Mouse (Mus musculus) neural tube, embryonic 13.5 days (tissue): ENCODE measurements around the gene Tyw1. TPM values are rescaled to one million over a fixed set of nuclear protein-coding genes. Genes with fewer than 3 reads are reported as not detected.
A peak's percentile ranks its signal among the peaks of the same experiment; 100 is the strongest.

Source experiments
- ATAC-seq: fragments of 200-750 bp; cut with Nextera tagmentation; 2 replicates; pipeline ENCODE4 v1.8.0; 2017; ENCODE audit warnings: low read depth, mild to moderate bottlenecking, moderate TSS enrichment, moderate library complexity
- H3K27ac ChIP-seq: fragments of 300-500 bp; sonication (generic); replicated peaks from 2 replicates; pipeline ENCODE4 v1.5.1; 2015; ENCODE audit warnings: moderate library complexity, mild to moderate bottlenecking, inconsistent platforms
- H3K27me3 ChIP-seq: fragments of 300-500 bp; sonication (generic); 2 replicates; pipeline ENCODE4 v1.6.1; 2015; ENCODE audit warnings: mild to moderate bottlenecking, inconsistent platforms
- H3K36me3 ChIP-seq: fragments of 300-500 bp; sonication (generic); 2 replicates; pipeline ENCODE4 v1.6.1; 2015; ENCODE audit warnings: mild to moderate bottlenecking, inconsistent platforms
- H3K4me1 ChIP-seq: fragments of 300-500 bp; sonication (generic); replicated peaks from 2 replicates; pipeline ENCODE4 v1.6.1; 2015; ENCODE audit warnings: inconsistent platforms
- H3K4me2 ChIP-seq: fragments of 300-500 bp; sonication (generic); 2 replicates; pipeline ENCODE4 v1.6.1; 2015; ENCODE audit warnings: inconsistent platforms, mild to moderate bottlenecking, moderate library complexity
- H3K4me3 ChIP-seq: fragments of 300-500 bp; sonication (generic); 2 replicates; pipeline ENCODE4 v1.5.1; 2015; ENCODE audit warnings: mild to moderate bottlenecking, inconsistent platforms
- H3K9ac ChIP-seq: fragments of 300-500 bp; sonication (generic); 2 replicates; pipeline ENCODE4 v1.6.1; 2015; ENCODE audit warnings: moderate library complexity, mild to moderate bottlenecking, inconsistent platforms
- H3K9me3 ChIP-seq: fragments of 300-500 bp; sonication (generic); 2 replicates; pipeline ENCODE4 v1.6.1; 2016; ENCODE audit warnings: inconsistent platforms
- WGBS: fragments of 180-500 bp; shearing (Covaris S2); methylation state at CpG from one replicate; pipeline ENCODE4 v1.1.7; 2015; 5-methylcytosine and 5-hydroxymethylcytosine counted together
- polyA plus RNA-seq: library from polyadenylated mRNA; unstranded; fragments of >200 nt; fragmentation: Nextera tagmentation; extraction: Ambion mirVana; gene quantifications from 2 replicates; pipeline ENCODE4 v1.2.1, GENCODE M21; 2015

Gene Tyw1
- polyA plus RNA-seq, 1 experiment from 2014 or later: 27.0 TPM

GRCm38 (mm10) chr5:130363773-130364172 lies 108.4 kb downstream of the Tyw1 start:
- no peak overlapping the region for H3K4me3 ChIP-seq
- H3K27ac ChIP-seq: no peak overlapping the region
- H3K9ac ChIP-seq: no peak overlapping the region
- H3K27me3 ChIP-seq: no peaks in the 10 kb centered on the region
- WGBS: 64% methylated on average over 3 of the region's 3 CpGs
- no peak for ATAC-seq
- H3K9me3 ChIP-seq: no peaks in the 10 kb centered on the region
- no peaks in the 10 kb centered on the region for H3K4me1 ChIP-seq
- no peak overlapping the region for H3K4me2 ChIP-seq
- no peaks in the 10 kb centered on the region for H3K36me3 ChIP-seq

DNA sequence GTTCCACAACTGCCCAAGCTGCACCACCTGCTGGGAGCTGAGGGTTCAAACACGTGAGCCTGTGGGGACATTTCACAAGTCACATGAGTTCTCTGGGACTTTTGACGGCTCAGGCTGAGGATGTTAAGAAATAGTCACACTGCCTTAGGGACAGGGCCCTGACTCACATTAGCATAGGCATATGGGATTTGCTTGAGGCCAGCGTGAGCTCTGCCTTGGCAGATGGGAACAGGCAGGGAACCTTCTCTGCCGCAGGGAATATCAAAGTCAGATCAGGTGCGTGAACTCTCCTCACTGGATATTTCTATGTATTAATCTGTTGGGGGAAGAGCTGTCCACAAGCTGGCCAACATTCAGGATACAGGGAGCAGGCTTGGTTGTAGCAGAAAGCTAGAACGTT lies 112.8 kb downstream of the Tyw1 start:
- H3K9me3 ChIP-seq: no peaks in the 10 kb centered on the region
- no peak overlapping the region for H3K9ac ChIP-seq
- ATAC-seq: no peak
- H3K27me3 ChIP-seq: no peaks in the 10 kb centered on the region
- no peaks in the 10 kb centered on the region for H3K4me1 ChIP-seq
- 81% methylated on average over 6 of the region's 6 CpGs for WGBS
- H3K27ac ChIP-seq: no peak overlapping the region
- no peak overlapping the region for H3K4me2 ChIP-seq
- no peaks in the 10 kb centered on the region for H3K36me3 ChIP-seq
- no peak overlapping the region for H3K4me3 ChIP-seq

- Histone ChIP-seq H3K4me2 (no peak within 1 kb of the TSS), H3K27me3 (no peaks in the 10 kb centered on the region), H3K9me3 (no peaks in the 10 kb centered on the region), H3K9ac (no peak within 1 kb of the TSS), H3K36me3 (no peaks in the 10 kb centered on the region), H3K27ac (no peak within 1 kb of the TSS), H3K4me1 (no peaks in the 10 kb centered on the region), H3K4me3 (no peak within 1 kb of the TSS)
- ATAC-seq: no peak
- WGBS: 69% methylated on average over 11 of the region's 11 CpGs
Measured at GRCm38 (mm10) chr5:130369237-130369636, 113.8 kb downstream of the Tyw1 start, which contains the start of gene Caln1. TSS of gene Caln1 (plus strand) at chr5:130369455.

- Histone ChIP-seq H3K27ac (no peak overlapping the region), H3K9ac (no peak overlapping the region), H3K27me3 (no peaks in the 10 kb centered on the region), H3K9me3 (no peaks in the 10 kb centered on the region), H3K36me3 (no peaks in the 10 kb centered on the region), H3K4me1 (no peaks in the 10 kb centered on the region), H3K4me3 (no peak overlapping the region), H3K4me2 (no peak overlapping the region)
- WGBS: 88% methylated on average over 3 of the region's 3 CpGs
- ATAC-seq: no peak
Measured at GRCm38 (mm10) chr5:130375411-130375810, 120.0 kb downstream of the Tyw1 start.

DNA sequence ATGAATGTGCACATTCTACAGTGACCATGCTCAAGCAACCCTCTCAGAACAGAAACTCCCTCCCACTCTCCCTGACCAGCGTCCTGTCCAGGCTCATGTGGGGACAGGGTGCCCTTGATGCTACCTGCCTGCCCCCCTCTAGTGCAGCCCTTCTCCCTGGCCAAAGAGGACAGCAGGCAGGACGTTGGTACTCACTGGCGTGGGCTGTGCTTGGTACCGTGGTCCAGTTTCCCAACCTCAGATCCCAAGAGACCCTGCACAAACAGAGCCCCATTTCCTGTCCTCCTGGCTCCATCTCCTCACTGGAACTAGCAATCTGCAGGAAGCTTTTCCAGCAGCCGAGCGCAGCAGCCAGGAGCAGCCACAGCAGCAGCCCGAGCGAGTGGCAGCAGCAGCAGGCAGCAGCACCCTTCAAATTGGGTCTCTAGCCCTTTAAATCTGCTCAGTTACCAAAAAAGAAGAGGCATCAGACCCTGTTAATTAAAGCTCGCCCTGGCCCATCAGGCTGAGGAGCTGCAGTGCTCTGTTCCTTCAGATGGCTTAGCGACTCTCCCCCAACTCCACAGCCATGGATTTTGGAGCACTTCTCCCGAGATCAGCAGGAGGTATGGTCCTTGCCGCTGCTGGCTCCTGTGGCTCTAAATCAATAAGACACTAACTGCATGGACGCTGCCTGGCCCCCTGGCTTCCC lies 128.9 kb downstream of the Tyw1 start, which contains the start of gene A330070K13Rik:
TSS of gene A330070K13Rik (minus strand) at position 410 of the 691 bp plus-strand sequence.
- Histone ChIP-seq H3K27ac (peak within 1 kb of the TSS; percentile 38; the same call in 1 of the 2 replicates), H3K4me3 (peak within 1 kb of the TSS; percentile 18), H3K9ac (peak within 1 kb of the TSS; percentile 44), H3K4me1 (peaks cover 25% of the 10 kb centered on the region), H3K36me3 (no peaks in the 10 kb centered on the region), H3K4me2 (peak within 1 kb of the TSS; percentile 52), H3K27me3 (no peaks in the 10 kb centered on the region), H3K9me3 (no peaks in the 10 kb centered on the region)
- WGBS: 17% methylated on average over 13 of the region's 13 CpGs
- ATAC-seq: no peak

DNA sequence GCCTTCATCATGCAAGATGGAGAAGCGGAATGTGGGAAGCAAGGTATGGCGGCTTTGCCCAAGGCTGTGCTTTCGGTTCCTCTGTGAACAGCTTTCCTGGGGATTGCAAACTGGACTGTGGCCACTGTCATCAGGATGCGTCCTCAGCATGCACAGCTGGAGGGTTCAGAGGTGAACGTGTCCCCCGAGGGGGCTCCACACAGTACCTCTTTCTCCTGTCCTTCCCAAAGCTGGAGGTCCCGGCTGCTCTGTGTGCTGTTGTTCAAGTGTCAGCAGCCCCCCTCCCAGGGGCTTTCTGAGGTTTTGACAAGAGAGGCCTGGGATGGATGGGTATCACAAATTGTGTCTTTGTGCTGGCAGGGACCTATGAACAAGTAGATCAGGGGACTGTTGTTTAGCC lies 131.0 kb downstream of the Tyw1 start:
- no peaks in the 10 kb centered on the region for H3K36me3 ChIP-seq
- H3K9me3 ChIP-seq: no peaks in the 10 kb centered on the region
- no peak overlapping the region for H3K4me3 ChIP-seq
- H3K4me2 ChIP-seq: no peak overlapping the region
- H3K9ac ChIP-seq: no peak overlapping the region
- no peaks in the 10 kb centered on the region for H3K27me3 ChIP-seq
- H3K4me1 ChIP-seq: peaks cover 25% of the 10 kb centered on the region
- 52% methylated on average over 7 of the region's 7 CpGs for WGBS
- H3K27ac ChIP-seq: no peak overlapping the region
- no peak for ATAC-seq

Other genes starting within 250 kb of the Tyw1 start
- gene Asl, start 226.4 kb upstream of the Tyw1 start, polyA plus RNA-seq: 40.3 and 44.4 TPM in 2 replicates
- gene Crcp, start 226.3 kb upstream of the Tyw1 start, polyA plus RNA-seq: 70.1 and 80.1 TPM in 2 replicates
- 56.7 and 59.0 TPM in 2 replicates for gene Tpst1, start 182.3 kb upstream of the Tyw1 start, polyA plus RNA-seq
- 15.1 and 16.7 TPM in 2 replicates for gene Kctd7, start 110.8 kb upstream of the Tyw1 start, polyA plus RNA-seq
- 36.4 and 36.6 TPM in 2 replicates for gene Rabgef1, start 83.8 kb upstream of the Tyw1 start, polyA plus RNA-seq
- 25.9 TPM in 2 replicates for gene Tmem248, start 38.5 kb upstream of the Tyw1 start, polyA plus RNA-seq
- 64.1 and 66.3 TPM in 2 replicates for gene Sbds, start 89 bp upstream of the Tyw1 start, polyA plus RNA-seq
- gene Caln1, start 113.8 kb downstream of the Tyw1 start, polyA plus RNA-seq: 10.5 and 10.8 TPM in 2 replicates
- not detected in 2 replicates for gene A330070K13Rik, start 129.0 kb downstream of the Tyw1 start, polyA plus RNA-seq